Mouse (Mus musculus) olfactory bulb, adult 2 months (tissue): Measurements from ENCODE around the gene Olfr1513.

Experiments used
- CTCF ChIP-seq: fragments of 200-500 bp; IDR thresholded peaks from 2 replicates; pipeline ENCODE4 v1.5.1; 2012; ENCODE audit warnings: low read depth, mild to moderate bottlenecking, low read length, moderate library complexity; ENCODE audit not compliant: insufficient read depth
- POLR2A ChIP-seq: fragments of 200-500 bp; IDR thresholded peaks from 2 replicates; pipeline ENCODE4 v1.6.1; 2012; ENCODE audit warnings: mild to moderate bottlenecking, low read depth, low read length, moderate library complexity; ENCODE audit not compliant: insufficient read depth

DNA sequence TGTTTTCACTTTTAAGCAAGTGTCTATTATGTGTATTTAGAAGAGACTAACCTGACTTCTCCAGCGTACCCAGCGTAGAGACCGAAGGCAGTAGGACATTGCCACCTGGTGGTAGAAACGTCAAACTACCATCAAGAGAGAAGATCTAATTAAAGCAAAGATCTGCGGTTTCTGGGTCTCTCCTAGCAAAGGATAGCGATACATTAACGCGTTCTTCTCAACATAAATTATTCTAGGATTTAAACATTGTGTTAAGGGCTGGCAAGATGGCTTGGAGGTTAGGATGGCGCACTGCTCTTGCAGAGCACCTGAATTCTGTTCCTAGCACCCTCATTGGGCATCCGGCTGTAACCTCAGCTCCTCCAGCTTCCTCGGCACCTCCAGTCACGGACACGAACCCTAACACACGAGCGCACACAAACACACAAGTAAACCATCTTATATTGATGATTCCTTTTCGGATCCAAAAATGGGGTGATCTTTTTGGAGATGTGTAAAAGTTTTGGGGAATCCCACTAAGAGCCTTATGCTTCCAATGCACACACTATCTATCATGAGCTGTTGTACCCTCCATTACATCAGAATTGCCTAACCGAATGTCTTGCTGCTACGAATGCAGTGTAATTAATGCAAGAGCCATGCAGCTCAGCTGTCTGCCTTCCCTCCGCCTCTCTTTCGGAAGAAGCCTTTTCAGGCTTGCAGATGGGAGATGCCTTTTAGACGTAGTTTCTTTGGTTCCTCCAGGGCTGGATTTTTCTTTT is 17.3 kb downstream of the Olfr1513 start:
- TF ChIP-seq CTCF (no peak), POLR2A (no peak)
